Mouse (Mus musculus) midbrain, embryonic 12.5 days (tissue): Measurements from ENCODE around the gene Prl6a1. TPM values are rescaled to one million over a fixed set of nuclear protein-coding genes. Genes with fewer than 3 reads are reported as not detected.

Experiments used
- ATAC-seq: fragments of 200-750 bp; cut with Nextera tagmentation; 2 replicates; pipeline ENCODE4 v1.8.0; 2017; ENCODE audit warnings: low read depth, moderate TSS enrichment, moderate library complexity; ENCODE audit not compliant: low FRiP score
- H3K27ac ChIP-seq: fragments of 300-500 bp; sonication (generic); replicated peaks from 2 replicates; pipeline ENCODE4 v1.5.1; 2016; ENCODE audit warnings: mild to moderate bottlenecking
- H3K27me3 ChIP-seq: fragments of 300-500 bp; sonication (generic); 2 replicates; pipeline ENCODE4 v1.6.1; 2016; ENCODE audit warnings: mild to moderate bottlenecking
- H3K36me3 ChIP-seq: fragments of 300-500 bp; sonication (generic); 2 replicates; pipeline ENCODE4 v1.6.1; 2016
- H3K4me1 ChIP-seq: fragments of 300-500 bp; sonication (generic); 2 replicates; pipeline ENCODE4 v1.6.1; 2016
- H3K4me2 ChIP-seq: fragments of 300-500 bp; sonication (generic); replicated peaks from 2 replicates; pipeline ENCODE4 v1.6.1; 2016; ENCODE audit warnings: mild to moderate bottlenecking, moderate library complexity
- H3K4me3 ChIP-seq: fragments of 300-500 bp; sonication (generic); 2 replicates; pipeline ENCODE4 v1.5.1; 2016; ENCODE audit warnings: mild to moderate bottlenecking
- H3K9ac ChIP-seq: fragments of 300-500 bp; sonication (generic); replicated peaks from 2 replicates; pipeline ENCODE4 v1.6.1; 2016; ENCODE audit warnings: mild to moderate bottlenecking, moderate library complexity
- H3K9me3 ChIP-seq: fragments of 300-500 bp; sonication (generic); 2 replicates; pipeline ENCODE4 v1.6.1; 2016; ENCODE audit warnings: mild to moderate bottlenecking
- WGBS: fragments of 180-500 bp; shearing (Covaris S2); methylation state at CpG from one replicate; pipeline ENCODE4 v1.1.7; 2016; 5-methylcytosine and 5-hydroxymethylcytosine counted together
- polyA plus RNA-seq: library from polyadenylated mRNA; unstranded; fragments of >200 nt; fragmentation: Nextera tagmentation; extraction: Ambion mirVana; gene quantifications from 2 replicates; pipeline ENCODE4 v1.2.1, GENCODE M21; 2016

Prl6a1 gene
- not detected in 2 replicates for polyA plus RNA-seq

DNA sequence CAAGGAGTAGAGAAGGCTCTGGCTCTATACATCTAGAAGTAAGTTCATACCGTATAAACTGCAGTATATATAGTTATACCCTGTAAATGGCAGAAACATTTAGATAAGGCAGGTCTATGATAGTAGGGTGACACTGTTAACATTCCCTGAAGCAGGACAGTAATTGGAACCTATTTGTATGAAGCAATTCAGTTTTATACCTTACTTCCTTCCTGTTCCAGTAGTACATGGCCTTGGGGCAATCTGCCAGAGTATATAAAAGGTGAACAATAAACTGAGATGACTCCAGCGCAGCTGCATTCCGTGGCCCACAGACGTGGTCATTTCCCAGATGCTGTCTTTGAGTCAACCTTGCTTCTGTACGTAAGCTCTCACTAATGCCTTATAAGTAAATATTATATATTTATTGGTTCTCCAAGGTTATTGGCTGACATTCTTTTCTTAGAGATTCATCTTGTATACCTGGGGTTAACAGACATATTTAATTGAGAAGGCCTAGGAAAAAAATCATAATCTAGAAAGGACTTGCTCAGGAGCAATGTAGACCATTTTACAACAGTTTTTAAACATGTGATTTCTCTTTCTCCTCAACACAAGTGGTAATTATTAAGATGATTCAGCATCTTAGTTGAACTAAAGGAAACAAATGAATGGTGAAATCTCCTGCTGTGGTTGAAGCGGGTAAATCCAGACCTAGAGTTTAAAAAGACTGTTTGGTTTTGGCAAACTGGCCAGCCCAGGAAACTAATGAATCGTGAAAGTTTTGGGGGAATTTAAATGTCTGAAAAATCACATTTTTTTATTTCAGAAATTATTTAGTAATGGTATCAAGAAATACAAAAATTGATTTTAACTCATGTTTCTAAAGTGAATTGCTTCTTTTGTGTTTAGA, at the start of gene Prl6a1:
Gene Prl6a1, plus strand, starts transcription at position 294 of the 892 bp plus-strand sequence.
- no peaks in the 10 kb centered on the region for H3K27me3 ChIP-seq
- H3K9ac ChIP-seq, result no peak within 1 kb of the TSS
- ATAC-seq, result no peak
- H3K36me3 ChIP-seq, result no peaks in the 10 kb centered on the region
- H3K4me2 ChIP-seq, result no peak within 1 kb of the TSS
- no peaks in the 10 kb centered on the region for H3K9me3 ChIP-seq
- no peak within 1 kb of the TSS for H3K4me3 ChIP-seq
- WGBS, result 85% methylated on average over 7 of the region's 7 CpGs
- H3K4me1 ChIP-seq, result no peaks in the 10 kb centered on the region
- no peak within 1 kb of the TSS for H3K27ac ChIP-seq

DNA sequence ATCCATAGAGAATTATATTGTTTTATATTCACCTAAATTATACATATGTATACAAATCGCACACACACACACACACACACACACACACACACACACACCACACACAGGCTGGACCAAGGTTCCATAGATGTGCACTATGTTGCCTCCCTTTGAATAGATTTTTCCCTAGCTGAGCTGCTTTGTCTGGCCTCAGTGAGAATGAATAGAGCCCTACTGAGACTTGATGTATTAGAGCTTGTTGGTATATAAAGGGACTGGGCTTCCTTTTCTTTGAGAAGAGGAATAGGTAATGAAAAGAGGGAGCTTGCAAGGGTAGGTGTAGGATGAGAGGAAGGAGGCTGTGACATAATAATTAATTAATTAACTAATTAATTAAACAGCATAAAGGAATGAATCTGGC, 22.6 kb downstream of the Prl6a1 start:
- Histone ChIP-seq H3K4me1 (no peaks in the 10 kb centered on the region), H3K4me3 (no peak overlapping the region)

DNA sequence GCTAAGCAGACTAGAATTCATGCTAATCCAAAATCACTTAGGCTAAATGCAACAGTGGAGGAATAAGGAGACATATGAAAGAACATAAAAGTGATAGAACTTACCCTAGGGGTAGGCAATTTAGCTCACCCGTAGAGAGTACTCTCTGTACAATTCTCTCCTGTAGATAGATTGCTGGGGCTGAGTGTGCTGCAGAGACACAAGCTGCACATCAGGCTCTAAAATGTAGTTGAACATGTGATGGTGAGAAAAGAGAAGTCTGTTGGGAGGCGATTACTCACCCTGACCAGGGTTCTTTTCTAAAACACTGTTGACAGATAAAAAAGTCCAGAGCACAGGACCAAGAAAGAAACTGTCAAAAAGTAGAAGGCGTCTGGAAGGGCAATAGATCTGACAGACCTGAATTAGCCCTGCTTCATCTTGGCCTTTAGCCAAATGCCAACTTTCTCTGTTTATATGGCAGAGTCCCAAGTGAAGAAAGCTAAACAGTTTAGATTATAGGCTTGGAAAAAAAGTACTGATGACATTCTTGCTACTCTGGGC, 30.4 kb downstream of the Prl6a1 start:
- 85% methylated on average over 3 of the region's 3 CpGs for WGBS
- H3K4me1 ChIP-seq, result no peaks in the 10 kb centered on the region

More for the DNA sequence above, 22.6 kb downstream of the Prl6a1 start:
- Histone ChIP-seq H3K27me3 (no peaks in the 10 kb centered on the region), H3K4me2 (no peak overlapping the region), H3K36me3 (no peaks in the 10 kb centered on the region), H3K27ac (no peak overlapping the region), H3K9ac (no peak overlapping the region), H3K9me3 (no peaks in the 10 kb centered on the region)
- WGBS, result 73% methylated on average over 1 of the region's 1 CpGs
- peak; percentile 85 for ATAC-seq

DNA sequence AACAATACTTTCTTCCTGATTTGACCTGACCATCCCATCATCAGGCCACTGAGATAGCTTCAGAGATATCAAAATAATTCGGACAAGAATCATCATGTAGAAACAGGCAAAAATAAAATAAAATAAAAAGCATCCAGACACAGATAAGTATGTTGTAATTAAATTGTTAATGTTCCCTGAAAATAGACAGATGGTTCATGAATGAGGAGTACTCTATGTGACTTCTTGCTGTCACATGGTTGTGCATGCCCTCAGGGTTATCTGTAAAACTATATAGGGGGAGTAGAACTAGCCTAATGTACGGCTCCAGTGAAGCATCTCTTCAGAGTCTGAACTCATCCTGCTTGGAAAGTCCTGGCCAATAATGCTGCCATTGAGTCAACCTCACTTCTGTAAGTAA, 32.9 kb downstream of the Prl6a1 start, which contains the start of gene Prl8a2:
Gene Prl8a2, plus strand, starts transcription at position 301 of the 400 bp plus-strand sequence.
- Histone ChIP-seq H3K4me3 (no peak within 1 kb of the TSS), H3K36me3 (no peaks in the 10 kb centered on the region), H3K27me3 (no peaks in the 10 kb centered on the region), H3K9ac (no peak within 1 kb of the TSS), H3K27ac (no peak within 1 kb of the TSS), H3K9me3 (no peaks in the 10 kb centered on the region), H3K4me2 (no peak within 1 kb of the TSS), H3K4me1 (no peaks in the 10 kb centered on the region)
- no peak for ATAC-seq
- WGBS, result 83% methylated on average over 2 of the region's 2 CpGs

More for the DNA sequence above, 30.4 kb downstream of the Prl6a1 start:
- ATAC-seq, result no peak
- Histone ChIP-seq H3K36me3 (no peaks in the 10 kb centered on the region), H3K4me2 (no peak overlapping the region), H3K9me3 (no peaks in the 10 kb centered on the region), H3K27me3 (no peaks in the 10 kb centered on the region), H3K9ac (no peak overlapping the region), H3K4me3 (no peak overlapping the region), H3K27ac (no peak overlapping the region)

Other genes with a start within 250 kb of the Prl6a1 start
- gene Prl3d1, start 218.4 kb upstream of the Prl6a1 start, polyA plus RNA-seq, result not detected in 2 replicates
- gene Prl3d2, start 190.9 kb upstream of the Prl6a1 start, polyA plus RNA-seq, result not detected in 2 replicates
- gene Prl3d3, start 155.8 kb upstream of the Prl6a1 start, polyA plus RNA-seq, result not detected in 2 replicates
- gene Prl3c1, start 116.0 kb upstream of the Prl6a1 start, polyA plus RNA-seq, result not detected in 2 replicates
- gene Prl3b1, start 70.8 kb upstream of the Prl6a1 start, polyA plus RNA-seq, result 0.59 TPM in 1 of 2 replicates, not detected in the other
- not detected in 2 replicates for gene Prl3a1, start 53.2 kb upstream of the Prl6a1 start, polyA plus RNA-seq
- not detected in 2 replicates for gene Prl8a2, start 33.0 kb downstream of the Prl6a1 start, polyA plus RNA-seq
- not detected in 2 replicates for gene Prl2b1, start 78.2 kb downstream of the Prl6a1 start, polyA plus RNA-seq
- not detected in 2 replicates for gene Prl8a6, start 126.1 kb downstream of the Prl6a1 start, polyA plus RNA-seq
- gene Prl8a8, start 200.6 kb downstream of the Prl6a1 start, polyA plus RNA-seq, result not detected in 2 replicates